Mouse (Mus musculus): ENCODE measurements around the gene Wwox. TPM values are rescaled to one million over a fixed set of nuclear protein-coding genes. Genes with fewer than 3 reads are reported as not detected.

Gene Wwox
- total and polyA plus RNA-seq, 3 experiments = 7.8 to 11.5 (median 9.1) TPM

GRCm38 (mm10) chr8:114908086-114908485 is 468.6 kb downstream of the Wwox start:
- DNase-seq (ENCODE audit: extremely low read depth) = no peak
- Histone ChIP-seq H3K27ac (ENCODE audit: insufficient read depth, low read depth) (peak overlapping the region; percentile 53; the same call in 1 of the 2 replicates), H3K79me2 (replicated peaks; ENCODE audit: control insufficient read depth, extremely low read depth, insufficient read depth, poor library complexity, severe bottlenecking) (no peaks in the 10 kb centered on the region), H3K9ac (ENCODE audit: insufficient read depth, low read depth) (no peak overlapping the region), H3K36me3 (replicated peaks in 1 of 2; ENCODE audit: control insufficient read depth in 1 of 2, insufficient read depth in 1 of 2, low read length in 1 of 2) (no peaks in the 10 kb centered on the region), H3K9me3 (replicated peaks; ENCODE audit: low read length) (peaks cover 4% of the 10 kb centered on the region), H3K4me3 (replicated peaks in 1 of 3; ENCODE audit: low read depth in 2 of 3, low read length in 2 of 3, poor library complexity in 1 of 3) (peak overlapping the region in 1 of 3 experiments; percentile 18), H3K4me1 (ENCODE audit: control insufficient read depth in 1 of 2, insufficient read depth in 2 of 2) (peaks cover 8 to 27% of the 10 kb centered on the region in 2 experiments), H3K4me2 (ENCODE audit: insufficient read depth, low read depth, poor library complexity, severe bottlenecking) (peak overlapping the region; percentile 76), H3K27me3 (replicated peaks) (no peaks in the 10 kb centered on the region)
- dilution Hi-C loops (cut with MboI; ENCODE audit: extremely low pct_ligation_motif_present, extremely low pct_unique_long_range_greater_than_20kb, low sequenced_read_pairs) = no loop called here
- no peak for TF ChIP-seq GABPA (IDR thresholded peaks at IDR 0.05; ENCODE audit: insufficient replicate concordance, low read depth, low read length)
- TF ChIP-seq JUN (IDR thresholded peaks at IDR 0.05; ENCODE audit: insufficient read depth, low read depth, low read length) = no peak
- no peak for TF ChIP-seq USF2 (conservative IDR thresholded peaks at IDR 0.05; ENCODE audit: low read depth, low read length)
- no peak for TF ChIP-seq TCF12 (IDR thresholded peaks at IDR 0.05; ENCODE audit: low read depth, low read length)
- no peak for TF ChIP-seq RAD21 (IDR thresholded peaks at IDR 0.05; ENCODE audit: low read depth, low read length)
- no peak for TF ChIP-seq NELFE (IDR thresholded peaks at IDR 0.05; ENCODE audit: low read depth, low read length)
- no peak for TF ChIP-seq CHD1 (IDR thresholded peaks at IDR 0.05; ENCODE audit: low read depth, low read length)
- no peak for TF ChIP-seq PAX5 (IDR thresholded peaks at IDR 0.05; ENCODE audit: low read length)
- TF ChIP-seq SIN3A (IDR thresholded peaks at IDR 0.05; ENCODE audit: low read length) = no peak
- no peak for TF ChIP-seq MEF2A (IDR thresholded peaks at IDR 0.05; ENCODE audit: borderline replicate concordance, low read depth, low read length)
- no peak for TF ChIP-seq MAZ (IDR thresholded peaks at IDR 0.05; ENCODE audit: low read depth, low read length)
- TF ChIP-seq POLR2AphosphoS2 (IDR thresholded peaks at IDR 0.05; ENCODE audit: low read depth, low read length) = no peak
- TF ChIP-seq TBP (conservative IDR thresholded peaks at IDR 0.05; ENCODE audit: low read depth, low read length) = no peak
- no peak for TF ChIP-seq MXI1 (IDR thresholded peaks at IDR 0.05; ENCODE audit: low read depth, low read length)
- no peak for TF ChIP-seq POLR2A (IDR thresholded peaks at IDR 0.05; ENCODE audit: low read depth, low read length)
- no peak for TF ChIP-seq CTCF (conservative IDR thresholded peaks at IDR 0.05 in 1 of 2, IDR thresholded peaks at IDR 0.05 in 1 of 2; ENCODE audit: low read depth in 2 of 2, low read length in 2 of 2)
- no peak for TF ChIP-seq UBTF (IDR thresholded peaks at IDR 0.05; ENCODE audit: low read depth, low read length)
- no peak for TF ChIP-seq E2F4 (IDR thresholded peaks at IDR 0.05; ENCODE audit: insufficient replicate concordance, low read depth, low read length)
- TF ChIP-seq ZKSCAN1 (IDR thresholded peaks at IDR 0.05; ENCODE audit: borderline replicate concordance, low read depth, low read length) = no peak
- TF ChIP-seq ETS1 (conservative IDR thresholded peaks at IDR 0.05; ENCODE audit: low read depth, low read length) = no peak
- in situ Hi-C loops (cut with MboI; ENCODE audit: low pct_ligation_motif_present, low pct_unique_long_range_greater_than_20kb, low sequenced_read_pairs) = no loop called here

GRCm38 (mm10) chr8:114908589-114908988 is 469.1 kb downstream of the Wwox start:
- dilution Hi-C loops (cut with MboI; ENCODE audit: extremely low pct_ligation_motif_present, extremely low pct_unique_long_range_greater_than_20kb, low sequenced_read_pairs) = no loop called here
- Histone ChIP-seq H3K4me3 (replicated peaks in 1 of 3; ENCODE audit: low read depth in 2 of 3, low read length in 2 of 3, poor library complexity in 1 of 3) (peak overlapping the region in 2 of 3 experiments; percentile 15 to 35), H3K9ac (ENCODE audit: insufficient read depth, low read depth) (peak overlapping the region; percentile 16; the same call in 1 of the 2 replicates), H3K4me1 (ENCODE audit: control insufficient read depth in 1 of 2, insufficient read depth in 2 of 2) (peaks cover 8 to 27% of the 10 kb centered on the region in 2 experiments), H3K27me3 (replicated peaks) (no peaks in the 10 kb centered on the region), H3K79me2 (replicated peaks; ENCODE audit: control insufficient read depth, extremely low read depth, insufficient read depth, poor library complexity, severe bottlenecking) (no peaks in the 10 kb centered on the region), H3K36me3 (replicated peaks in 1 of 2; ENCODE audit: control insufficient read depth in 1 of 2, insufficient read depth in 1 of 2, low read length in 1 of 2) (no peaks in the 10 kb centered on the region), H3K9me3 (replicated peaks; ENCODE audit: low read length) (peaks cover 4% of the 10 kb centered on the region), H3K27ac (ENCODE audit: insufficient read depth, low read depth) (peak overlapping the region; percentile 72), H3K4me2 (ENCODE audit: insufficient read depth, low read depth, poor library complexity, severe bottlenecking) (peak overlapping the region; percentile 76)
- peak; percentile 77 for DNase-seq (ENCODE audit: extremely low read depth)
- in situ Hi-C loops (cut with MboI; ENCODE audit: low pct_ligation_motif_present, low pct_unique_long_range_greater_than_20kb, low sequenced_read_pairs) = no loop called here
- TF ChIP-seq UBTF (IDR thresholded peaks at IDR 0.05; ENCODE audit: low read depth, low read length) (no peak), ZKSCAN1 (IDR thresholded peaks at IDR 0.05; ENCODE audit: borderline replicate concordance, low read depth, low read length) (no peak), RCOR1 (conservative IDR thresholded peaks at IDR 0.05; ENCODE audit: low read depth, low read length) (peak; percentile 89), KAT2A (IDR thresholded peaks at IDR 0.05; ENCODE audit: insufficient replicate concordance, low read length) (no peak), USF1 (IDR thresholded peaks at IDR 0.05; ENCODE audit: low read depth, low read length) (no peak), BHLHE40 (IDR thresholded peaks at IDR 0.05; ENCODE audit: low read depth, low read length) (peak; percentile 79), NRF1 (IDR thresholded peaks at IDR 0.05; ENCODE audit: low read depth, low read length) (no peak), CTCF (conservative IDR thresholded peaks at IDR 0.05 in 1 of 2, IDR thresholded peaks at IDR 0.05 in 1 of 2; ENCODE audit: low read depth in 2 of 2, low read length in 2 of 2) (no peak), ELF1 (IDR thresholded peaks at IDR 0.05; ENCODE audit: low read depth, low read length) (peak; percentile 44), GABPA (IDR thresholded peaks at IDR 0.05; ENCODE audit: insufficient replicate concordance, low read depth, low read length) (no peak), RAD21 (IDR thresholded peaks at IDR 0.05; ENCODE audit: low read depth, low read length) (no peak; the same call in none of the 2 replicates), ZNF384 (IDR thresholded peaks at IDR 0.05; ENCODE audit: low read depth, low read length) (peak; percentile 91), EP300 (IDR thresholded peaks at IDR 0.05; ENCODE audit: low read length) (peak; percentile 94), JUND (conservative IDR thresholded peaks at IDR 0.05; ENCODE audit: low read depth, low read length) (peak; percentile 86), SIN3A (IDR thresholded peaks at IDR 0.05; ENCODE audit: low read length) (peak; percentile 75; the same call in 1 of the 2 replicates), POLR2A (IDR thresholded peaks at IDR 0.05; ENCODE audit: low read depth, low read length) (0 out of 2 replicates have a peak, but pooled peaks have one; percentile 2), SMC3 (IDR thresholded peaks at IDR 0.05; ENCODE audit: low read depth, low read length) (no peak), ZC3H11A (IDR thresholded peaks at IDR 0.05; ENCODE audit: low read depth, low read length) (no peak), PAX5 (IDR thresholded peaks at IDR 0.05; ENCODE audit: low read length) (no peak), POLR2AphosphoS2 (IDR thresholded peaks at IDR 0.05; ENCODE audit: low read depth, low read length) (no peak), ETS1 (conservative IDR thresholded peaks at IDR 0.05; ENCODE audit: low read depth, low read length) (peak; percentile 70; the same call in 1 of the 2 replicates)
